Mouse (Mus musculus): ENCODE data around the gene Rtn4rl1.

DNA sequence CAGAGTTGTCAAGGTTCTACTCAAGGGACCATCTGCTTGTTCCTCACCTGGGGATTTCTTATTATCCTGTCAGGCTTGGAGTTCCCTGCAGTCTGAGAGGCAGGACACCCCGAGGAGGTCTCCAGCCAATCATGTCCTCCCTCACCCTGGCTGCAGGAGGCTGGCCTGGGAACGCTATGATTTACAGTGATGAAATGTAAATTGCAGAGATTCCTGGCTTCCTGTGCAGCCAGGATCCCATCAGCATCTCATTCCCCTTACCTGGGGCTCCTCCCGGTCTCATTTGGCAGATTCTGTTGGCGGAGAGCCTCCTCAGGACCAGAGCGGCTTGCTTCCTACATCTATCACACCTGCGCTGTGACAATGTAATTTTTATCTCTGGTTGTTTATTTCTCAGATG is 35.7 kb downstream of the Rtn4rl1 start:
- TF ChIP-seq POLR2A (IDR thresholded peaks at IDR 0.05; ENCODE audit: extremely low read depth, insufficient read depth, low read length) (no peak), CTCF (IDR thresholded peaks at IDR 0.05; ENCODE audit: low read depth, low read length) (no peak)

Data from liver, adult 2 months (tissue).